Mouse (Mus musculus): ENCODE measurements around the gene Abcb4. TPM values are rescaled to one million over a fixed set of nuclear protein-coding genes. Genes with fewer than 3 reads are reported as not detected.
"Not testable (repeated sequence)": the region's sequence is repeated elsewhere in the genome, so short reads cannot be mapped to it uniquely, and the experiment has no call there.

Gene Abcb4
- 0.74 and 0.75 TPM in 2 replicates for polyA plus RNA-seq (2015; fragmentation: Nextera tagmentation; extraction: Ambion mirVana)

DNA sequence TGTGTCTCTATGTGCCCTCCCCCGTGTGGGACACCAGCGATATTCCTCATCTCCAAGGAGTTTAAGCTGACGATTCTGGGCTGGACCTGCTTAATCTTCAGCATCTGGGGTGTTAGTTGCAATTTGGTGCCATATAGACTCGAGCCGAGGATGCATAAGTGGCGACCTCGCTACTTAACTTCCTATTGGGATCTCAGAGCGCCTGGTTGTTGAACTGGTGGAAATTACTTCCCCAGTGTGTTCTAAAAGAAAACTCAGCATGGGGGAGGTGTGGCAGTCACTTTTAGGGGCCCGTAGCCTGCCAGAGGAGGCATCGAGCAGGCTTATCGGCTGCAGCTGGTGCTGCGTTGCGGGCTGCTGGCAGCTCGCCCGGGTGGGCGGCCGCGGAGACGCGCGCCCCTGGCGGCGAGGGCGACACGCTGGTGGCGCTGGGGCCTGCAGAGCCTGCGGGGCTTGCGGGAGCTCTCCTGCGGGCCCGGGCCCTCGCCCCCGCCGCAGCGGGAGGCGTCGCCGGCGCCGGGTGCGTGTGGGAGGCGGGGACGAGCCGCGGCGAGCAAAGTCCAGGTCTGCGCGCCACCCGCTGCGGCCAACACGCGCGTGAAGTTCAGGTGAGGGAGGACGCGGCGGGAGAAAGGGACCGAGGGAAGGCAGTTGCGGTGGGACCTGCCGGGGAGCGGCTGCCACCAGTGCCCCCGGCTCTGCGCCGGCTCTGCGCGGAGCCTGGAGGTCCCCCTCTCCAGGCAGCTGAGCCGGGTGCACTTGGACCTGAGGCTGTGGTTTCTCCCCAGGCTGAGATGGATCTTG, at the start of gene Abcb4:
Gene Abcb4 (plus strand): TSS at position 418 of the 804 bp plus-strand sequence.
- no peak within 1 kb of the TSS for H3K27ac ChIP-seq
- under 1% methylated on average over 64 of the region's 65 CpGs for WGBS
- no peaks in the 10 kb centered on the region; the same call in 1 of the 2 replicates for H3K9me3 ChIP-seq
- H3K36me3 ChIP-seq: no peaks in the 10 kb centered on the region
- H3K27me3 ChIP-seq: peaks cover 37% of the 10 kb centered on the region
- H3K9ac ChIP-seq: peak within 1 kb of the TSS; percentile 68
- H3K4me1 ChIP-seq: peaks cover 10% of the 10 kb centered on the region
- peak within 1 kb of the TSS; percentile 64 for H3K4me3 ChIP-seq
- H3K4me2 ChIP-seq (replicated peaks): peak within 1 kb of the TSS; percentile 92
- ATAC-seq (ENCODE audit: low FRiP score, low read depth): peak; percentile 80

DNA sequence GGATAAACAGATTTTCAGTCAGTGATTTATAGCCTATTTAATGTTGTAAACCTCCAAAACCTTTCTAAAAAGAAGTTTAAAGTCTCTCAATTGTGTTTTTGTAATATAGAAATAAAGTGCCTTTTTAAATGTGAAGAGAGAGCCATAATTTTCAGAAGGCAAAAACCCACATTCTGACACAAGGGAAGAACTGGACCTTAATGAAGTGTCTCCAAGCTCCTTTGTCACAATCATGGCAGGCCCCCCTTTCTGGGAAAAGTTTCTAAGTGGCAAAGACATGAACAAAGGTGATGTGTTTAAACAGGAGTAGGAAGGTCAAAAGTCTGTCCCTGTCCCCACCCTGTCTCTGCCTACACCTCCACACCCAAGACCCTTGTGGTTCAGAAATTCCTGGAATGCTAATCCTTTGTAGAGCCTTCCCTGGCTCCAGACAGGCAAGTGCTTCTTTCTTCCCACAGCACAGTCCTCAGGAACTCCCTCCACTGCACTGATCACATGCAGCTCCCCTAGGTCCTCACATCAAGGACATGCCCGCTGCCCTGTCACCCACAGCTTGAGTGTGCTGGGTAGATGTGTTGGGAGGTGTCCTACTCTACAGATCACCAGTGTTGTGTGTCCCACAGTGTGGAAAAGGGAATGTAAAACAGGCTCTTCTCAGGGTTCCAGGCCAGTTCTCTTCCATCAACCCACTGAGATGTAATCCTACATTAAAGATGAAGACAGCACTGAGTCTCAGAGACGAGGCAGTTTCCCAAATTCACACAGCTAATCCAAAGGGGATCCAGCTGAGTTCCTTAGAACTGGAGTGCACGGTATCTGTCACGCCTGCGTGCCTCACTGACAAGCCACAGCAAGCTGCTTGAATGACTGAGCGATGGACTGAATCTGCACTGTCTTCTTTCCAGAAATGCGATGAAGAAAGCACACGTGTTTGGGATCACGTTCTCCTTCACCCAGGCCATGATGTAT, 44.6 kb upstream of the Abcb4 start:
- not testable (repeated sequence) for H3K36me3 ChIP-seq; ATAC-seq (ENCODE audit: low FRiP score, low read depth); H3K27me3 ChIP-seq; H3K9ac ChIP-seq; H3K4me3 ChIP-seq; H3K27ac ChIP-seq; H3K4me1 ChIP-seq; H3K4me2 ChIP-seq (replicated peaks); H3K9me3 ChIP-seq
- WGBS: 73% methylated on average over 7 of the region's 9 CpGs

DNA sequence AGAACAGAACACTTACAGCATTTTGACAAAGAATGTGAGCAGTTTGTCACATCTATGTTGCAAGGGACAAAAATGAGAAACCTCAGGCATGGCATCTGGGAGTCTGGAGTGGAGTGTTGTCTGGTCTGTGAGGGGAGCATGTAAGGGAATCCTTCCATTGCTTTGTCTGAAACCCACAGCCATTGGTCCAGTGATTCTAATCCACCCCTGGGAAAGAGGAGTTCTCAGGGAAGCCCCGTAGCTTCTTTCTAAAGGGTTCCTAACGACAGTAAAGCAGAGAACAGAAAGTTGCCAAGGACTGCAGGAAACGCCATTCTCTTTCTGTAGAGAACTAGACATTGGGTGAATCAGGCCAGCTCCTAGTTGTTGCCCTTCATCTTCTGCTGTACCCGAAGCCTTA, 42.7 kb upstream of the Abcb4 start:
- Histone ChIP-seq H3K4me2 (replicated peaks) (no peak overlapping the region), H3K27ac (no peak overlapping the region), H3K36me3 (no peaks in the 10 kb centered on the region), H3K27me3 (no peaks in the 10 kb centered on the region), H3K9me3 (no peaks in the 10 kb centered on the region), H3K4me3 (no peak overlapping the region), H3K4me1 (no peaks in the 10 kb centered on the region), H3K9ac (no peak overlapping the region)
- WGBS: 69% methylated on average over 4 of the region's 4 CpGs
- ATAC-seq (ENCODE audit: low FRiP score, low read depth): no peak

DNA sequence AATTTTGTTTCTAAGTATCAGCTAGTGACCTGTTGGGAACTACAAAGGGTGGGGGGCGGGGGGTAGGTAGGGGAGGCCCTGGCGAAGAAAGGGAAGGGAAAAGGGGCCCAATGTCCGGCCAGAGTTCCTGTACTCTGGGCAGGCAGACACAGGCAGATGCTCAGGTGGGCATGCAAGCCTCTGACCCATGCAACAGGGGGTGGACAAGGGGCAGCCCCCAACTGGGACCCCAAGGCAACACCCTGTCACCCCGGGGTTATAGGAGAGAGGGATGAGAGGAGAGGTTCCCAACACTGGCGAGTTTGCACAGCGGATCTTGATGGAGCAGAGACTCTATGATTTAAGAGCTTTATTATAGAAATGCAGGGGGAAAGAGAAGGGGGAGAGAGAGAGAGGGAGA, 36.3 kb upstream of the Abcb4 start:
- ATAC-seq (ENCODE audit: low FRiP score, low read depth): no peak
- no peaks in the 10 kb centered on the region for H3K27me3 ChIP-seq
- H3K9me3 ChIP-seq: no peaks in the 10 kb centered on the region
- WGBS: 60% methylated on average over 6 of the region's 6 CpGs
- H3K4me3 ChIP-seq: no peak overlapping the region
- no peak overlapping the region for H3K4me2 ChIP-seq (replicated peaks)
- no peaks in the 10 kb centered on the region for H3K36me3 ChIP-seq
- H3K27ac ChIP-seq: no peak overlapping the region
- H3K9ac ChIP-seq: no peak overlapping the region
- no peaks in the 10 kb centered on the region for H3K4me1 ChIP-seq

DNA sequence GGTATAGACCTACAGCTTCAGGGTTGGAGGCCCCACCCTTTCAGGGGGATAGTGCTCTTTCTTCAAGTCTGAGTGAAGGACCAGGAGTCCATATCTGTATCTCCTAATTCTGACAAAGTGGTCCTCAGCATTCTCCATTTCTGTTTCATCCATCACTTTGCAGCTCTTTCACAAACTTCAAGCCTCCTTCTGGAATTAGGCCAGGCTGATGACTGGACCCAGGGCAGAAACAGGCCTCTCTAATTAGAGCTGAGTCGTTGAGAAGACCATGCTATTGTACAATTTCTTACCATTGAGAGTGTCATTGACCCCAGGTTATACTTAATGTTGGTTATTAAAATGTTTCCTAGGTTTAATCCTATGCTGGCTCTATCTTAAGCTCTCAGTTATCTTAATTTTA, 31.7 kb upstream of the Abcb4 start:
- Histone ChIP-seq H3K36me3 (no peaks in the 10 kb centered on the region), H3K9me3 (no peaks in the 10 kb centered on the region), H3K27ac (no peak overlapping the region), H3K27me3 (no peaks in the 10 kb centered on the region), H3K4me3 (no peak overlapping the region), H3K4me2 (replicated peaks) (no peak overlapping the region), H3K9ac (no peak overlapping the region), H3K4me1 (no peaks in the 10 kb centered on the region)
- ATAC-seq (ENCODE audit: low FRiP score, low read depth): no peak
- 51% methylated on average over 1 of the region's 1 CpGs for WGBS

DNA sequence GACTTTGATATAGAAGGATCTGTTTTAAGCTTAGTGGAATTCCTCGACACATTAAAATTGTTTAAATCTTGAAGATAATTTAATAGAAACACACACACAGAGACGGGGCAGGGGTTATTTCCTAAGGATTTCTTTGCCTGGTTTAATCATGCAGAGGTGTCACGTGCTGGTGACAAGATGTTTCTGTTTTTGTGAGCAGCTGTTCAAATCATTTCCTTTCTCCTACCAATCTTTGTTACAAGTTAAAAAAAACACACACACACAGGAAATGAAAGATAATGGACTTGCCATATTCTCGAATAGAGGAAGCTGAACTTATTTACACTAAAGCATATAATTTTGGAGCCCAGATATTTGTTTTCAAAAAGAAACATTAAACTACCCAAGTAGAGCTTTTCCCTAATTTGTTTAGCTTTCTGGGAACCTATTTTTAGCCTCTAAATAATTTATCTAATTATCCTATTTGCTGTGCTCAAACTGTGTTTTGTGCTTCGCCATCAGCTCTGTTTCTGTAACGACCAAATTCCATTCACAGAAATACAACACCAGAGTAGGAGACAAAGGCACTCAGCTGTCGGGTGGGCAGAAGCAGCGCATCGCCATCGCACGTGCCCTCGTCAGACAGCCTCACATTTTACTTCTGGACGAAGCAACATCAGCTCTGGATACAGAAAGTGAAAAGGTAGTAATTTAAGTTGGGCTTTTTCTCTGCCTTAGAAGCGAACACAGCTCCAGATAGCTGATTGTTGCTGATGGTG, 29.8 kb upstream of the Abcb4 start:
- no peak overlapping the region for H3K4me3 ChIP-seq
- no peaks in the 10 kb centered on the region for H3K36me3 ChIP-seq
- WGBS: 54% methylated on average over 14 of the region's 14 CpGs
- no peaks in the 10 kb centered on the region for H3K27me3 ChIP-seq
- 0 out of 2 replicates have a peak, but pooled peaks have one; percentile 30 for ATAC-seq (ENCODE audit: low FRiP score, low read depth)
- H3K9me3 ChIP-seq: no peaks in the 10 kb centered on the region
- no peak overlapping the region for H3K4me2 ChIP-seq (replicated peaks)
- no peak overlapping the region for H3K27ac ChIP-seq
- H3K9ac ChIP-seq: no peak overlapping the region
- H3K4me1 ChIP-seq: no peaks in the 10 kb centered on the region

DNA sequence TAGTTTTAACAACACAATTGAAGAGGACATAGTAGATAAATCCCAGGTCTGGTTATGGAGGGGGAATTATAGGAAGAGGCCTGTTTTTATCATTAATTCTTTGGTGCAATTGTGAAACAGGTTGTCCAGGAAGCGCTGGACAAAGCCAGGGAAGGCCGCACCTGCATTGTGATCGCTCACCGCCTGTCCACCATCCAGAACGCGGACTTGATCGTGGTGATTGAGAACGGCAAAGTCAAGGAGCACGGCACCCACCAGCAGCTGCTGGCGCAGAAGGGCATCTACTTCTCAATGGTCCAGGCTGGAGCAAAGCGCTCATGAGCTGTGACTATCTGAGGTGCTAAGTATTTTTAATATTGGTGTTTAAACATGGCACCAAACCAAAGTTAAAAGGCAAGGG, 27.9 kb upstream of the Abcb4 start:
- ATAC-seq (ENCODE audit: low FRiP score, low read depth); H3K4me1 ChIP-seq; H3K9me3 ChIP-seq; H3K27ac ChIP-seq; H3K4me2 ChIP-seq (replicated peaks); H3K9ac ChIP-seq; H3K27me3 ChIP-seq; H3K4me3 ChIP-seq; H3K36me3 ChIP-seq: not testable (repeated sequence)
- 97% methylated on average over 11 of the region's 11 CpGs for WGBS

DNA sequence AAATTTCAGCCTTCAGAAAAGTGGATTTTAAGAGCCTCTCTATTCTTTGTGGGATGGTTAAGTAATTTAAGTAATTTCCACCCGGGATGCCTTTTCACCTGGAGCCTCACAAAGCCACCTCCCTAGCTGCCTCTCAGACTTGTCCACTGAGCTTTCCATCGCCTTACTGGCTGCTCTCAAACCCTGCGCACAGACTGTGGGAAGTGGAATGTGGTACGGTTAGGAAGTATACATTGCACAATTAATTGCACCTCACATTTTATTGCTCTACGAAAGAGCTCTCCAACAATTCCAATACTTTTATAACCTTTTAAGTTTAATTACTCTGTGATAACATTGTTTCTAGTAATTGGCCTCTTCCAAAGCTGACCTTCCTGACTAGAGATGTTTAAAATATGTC, 27.2 kb upstream of the Abcb4 start:
- H3K4me2 ChIP-seq (replicated peaks): no peak overlapping the region
- H3K36me3 ChIP-seq: no peaks in the 10 kb centered on the region
- 54% methylated on average over 5 of the region's 5 CpGs for WGBS
- H3K9ac ChIP-seq: no peak overlapping the region
- no peaks in the 10 kb centered on the region for H3K9me3 ChIP-seq
- H3K4me1 ChIP-seq: no peaks in the 10 kb centered on the region
- no peak overlapping the region for H3K27ac ChIP-seq
- H3K27me3 ChIP-seq: no peaks in the 10 kb centered on the region
- no peak for ATAC-seq (ENCODE audit: low FRiP score, low read depth)
- H3K4me3 ChIP-seq: no peak overlapping the region

DNA sequence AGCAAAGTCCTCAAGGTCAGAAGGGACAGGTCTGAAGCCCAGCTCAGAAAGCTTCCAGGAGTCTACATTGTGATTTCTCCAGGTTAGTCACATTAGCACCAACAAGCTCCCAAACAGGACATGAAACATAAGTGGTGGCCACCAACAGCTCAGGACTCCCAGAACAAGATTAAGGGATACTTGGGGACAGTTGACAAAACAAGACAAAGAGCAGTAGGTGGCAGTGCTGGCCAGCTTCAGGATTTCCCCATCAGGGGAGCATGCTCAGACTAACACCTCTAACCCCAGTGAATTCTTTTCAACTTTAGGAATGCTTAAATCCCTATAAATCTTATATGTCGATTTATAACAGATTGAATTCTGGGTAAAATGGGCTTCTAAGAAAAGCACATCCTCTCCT, 25.5 kb upstream of the Abcb4 start:
- ATAC-seq (ENCODE audit: low FRiP score, low read depth): no peak
- WGBS: 22% methylated on average over 1 of the region's 1 CpGs
- H3K36me3 ChIP-seq: no peaks in the 10 kb centered on the region

DNA sequence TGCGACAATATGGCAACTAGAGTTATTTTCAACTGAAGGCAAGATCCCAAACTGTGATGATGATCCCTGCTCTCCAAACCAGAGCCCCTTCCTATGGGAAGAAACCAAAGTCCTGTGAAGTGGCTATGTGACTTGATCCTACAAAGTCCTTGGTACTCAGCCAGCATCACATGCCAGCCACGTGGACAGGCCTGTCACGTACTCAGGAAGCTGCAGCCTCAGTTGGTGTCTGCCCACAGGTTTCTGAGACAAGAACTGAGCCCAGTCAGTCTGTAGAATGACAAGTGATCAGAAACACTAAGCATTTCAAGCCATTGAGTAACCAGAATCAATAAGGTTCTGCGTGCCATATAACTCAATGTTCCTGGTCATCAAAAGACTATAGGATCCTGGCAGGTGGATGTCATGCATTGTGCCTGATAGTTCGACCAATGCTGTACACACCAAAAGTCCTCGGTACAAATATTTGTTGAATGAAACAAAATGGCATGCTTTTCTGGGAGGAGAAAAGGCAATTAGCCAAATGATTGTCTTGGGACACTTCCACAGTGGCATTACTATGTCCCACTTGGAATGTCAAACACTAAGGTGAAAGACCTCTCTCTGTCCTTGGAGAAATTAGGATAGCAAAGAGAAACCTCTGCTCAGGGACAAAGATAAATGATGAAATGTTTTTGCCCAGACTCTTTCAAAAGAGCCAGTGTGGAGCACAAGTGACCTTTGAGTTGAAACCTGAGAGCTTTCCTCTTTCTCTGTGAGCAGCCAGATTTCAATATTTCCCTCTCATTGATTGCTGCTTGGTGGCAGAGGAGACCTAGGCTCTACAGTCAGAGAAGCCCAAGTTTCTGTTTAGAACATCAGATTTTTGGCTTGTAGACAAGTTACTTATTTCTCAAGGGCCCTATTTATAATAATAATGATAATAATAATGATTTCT, 20.3 kb upstream of the Abcb4 start:
- no peak overlapping the region for H3K4me2 ChIP-seq (replicated peaks)
- no peaks in the 10 kb centered on the region for H3K36me3 ChIP-seq
- no peak for ATAC-seq (ENCODE audit: low FRiP score, low read depth)
- no peak overlapping the region for H3K4me3 ChIP-seq
- no peak overlapping the region for H3K9ac ChIP-seq
- H3K9me3 ChIP-seq: no peaks in the 10 kb centered on the region
- WGBS: 88% methylated on average over 6 of the region's 6 CpGs
- H3K27ac ChIP-seq: no peak overlapping the region
- H3K27me3 ChIP-seq: no peaks in the 10 kb centered on the region
- no peaks in the 10 kb centered on the region for H3K4me1 ChIP-seq

More for the DNA sequence above, 25.5 kb upstream of the Abcb4 start:
- H3K4me1 ChIP-seq: no peaks in the 10 kb centered on the region
- no peaks in the 10 kb centered on the region for H3K9me3 ChIP-seq
- no peak overlapping the region for H3K4me3 ChIP-seq
- H3K27me3 ChIP-seq: no peaks in the 10 kb centered on the region
- no peak overlapping the region for H3K27ac ChIP-seq
- no peak overlapping the region for H3K9ac ChIP-seq
- no peak overlapping the region for H3K4me2 ChIP-seq (replicated peaks)

DNA sequence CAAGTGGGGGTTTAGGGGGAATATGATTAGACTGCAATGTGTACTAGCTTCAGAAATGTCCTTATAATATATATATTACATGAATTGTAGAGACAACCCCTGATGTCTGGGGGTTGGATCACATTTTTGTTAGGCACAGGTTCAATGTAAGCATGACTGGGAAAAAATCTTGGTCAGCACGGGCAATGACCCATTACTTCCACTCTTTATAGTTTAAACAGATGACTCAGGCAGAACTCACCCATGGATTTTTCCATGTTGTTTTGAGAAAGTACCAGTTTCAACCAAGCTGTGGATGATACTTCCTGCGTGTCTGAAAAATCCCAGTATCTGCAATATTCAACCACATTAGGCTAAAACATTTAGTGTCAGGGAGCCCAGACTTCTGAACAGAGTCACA, 16.4 kb upstream of the Abcb4 start:
- H3K27ac ChIP-seq: no peak overlapping the region
- no peaks in the 10 kb centered on the region for H3K4me1 ChIP-seq
- WGBS: 81% methylated on average over 2 of the region's 2 CpGs
- no peaks in the 10 kb centered on the region for H3K36me3 ChIP-seq
- no peak overlapping the region for H3K4me2 ChIP-seq (replicated peaks)
- H3K9me3 ChIP-seq: no peaks in the 10 kb centered on the region
- H3K27me3 ChIP-seq: no peaks in the 10 kb centered on the region
- ATAC-seq (ENCODE audit: low FRiP score, low read depth): no peak
- H3K4me3 ChIP-seq: no peak overlapping the region
- no peak overlapping the region for H3K9ac ChIP-seq
